8 mouse cellular contexts compared by ENCODE assay signal in genomic region chr8:4239193-4239890, GRCm38 (mm10). TPM values are rescaled to one million over a fixed set of nuclear protein-coding genes. Genes with fewer than 3 reads are reported as not detected.
DNase-seq lines count a peak whose midpoint lies in the region; ATAC-seq and TF ChIP-seq lines count a peak whose summit lies in the region.
"Had no signal": no experiment of that assay in that cellular context is flagged by ENCODE, and none has a peak within 500 bp of the region (broad histone marks: within the 10 kb centered on the region; RNA-seq: fewer than 3 reads in every experiment).

No protein-coding gene starts in this region.

- no peak for TF ChIP-seq EP300 in liver, embryonic 14.5 days (IDR thresholded peaks at IDR 0.05; ENCODE audit: low read depth)

- no peaks in the 10 kb centered on the region for H3K9me3 ChIP-seq in forebrain, embryonic 14.5 days (replicated peaks; ENCODE audit: control insufficient read depth, low read length)
- H3K9me3 ChIP-seq in liver, embryonic 14.5 days (ENCODE audit: control insufficient read depth, low read length), result no peaks in the 10 kb centered on the region

- DNase-seq in 3T3-L1 (ENCODE audit: low read depth, low spot score) (peak; percentile 44), A20 (ENCODE audit: low read depth, low spot score) (peak; percentile 10)
- DNase-seq in forebrain, embryonic 14.5 days (ENCODE audit: low spot score), result no peak
- DNase-seq in liver, embryonic 14.5 days (ENCODE audit: low read depth in 3 of 3, low spot score in 3 of 3), result no peak
- DNase-seq in adrenal gland, adult (ENCODE audit: inconsistent age in 2 of 2, low spot score in 1 of 2), result no peak
- no peak for DNase-seq in adrenal gland, adult 2 months
- DNase-seq in spleen, postnatal 10 days (ENCODE audit: low spot score in 2 of 2), result no peak

- H3K4me3 ChIP-seq in forebrain, embryonic 14.5 days (ENCODE audit: low read depth, low read length), result peak overlapping the region; percentile 75
- H3K4me3 ChIP-seq in liver, embryonic 14.5 days (ENCODE audit: insufficient read depth in 1 of 2, low read depth in 2 of 2, low read length in 2 of 2), result peak overlapping the region; percentile 77 to 81

- ATAC-seq in forebrain, embryonic 14.5 days, result no peak
- ATAC-seq in liver, embryonic 14.5 days (ENCODE audit: insufficient read depth), result peak; percentile 32

- H3K27me3 ChIP-seq in forebrain, embryonic 14.5 days (replicated peaks; ENCODE audit: control insufficient read depth, insufficient read depth, low read length), result no peaks in the 10 kb centered on the region
- H3K27me3 ChIP-seq in liver, embryonic 14.5 days (ENCODE audit: control insufficient read depth, insufficient read depth, low read length), result no peaks in the 10 kb centered on the region

- peaks cover 37% of the 10 kb centered on the region for H3K36me3 ChIP-seq in forebrain, embryonic 14.5 days (ENCODE audit: control insufficient read depth, insufficient read depth, low read length)
- peaks cover 7% of the 10 kb centered on the region for H3K36me3 ChIP-seq in liver, embryonic 14.5 days (replicated peaks; ENCODE audit: control insufficient read depth, insufficient read depth, low read depth)

- peak overlapping the region; percentile 90 for H3K4me2 ChIP-seq in forebrain, embryonic 14.5 days (ENCODE audit: low read length)
- H3K4me2 ChIP-seq in liver, embryonic 14.5 days (ENCODE audit: low read depth), result peak overlapping the region; percentile 83

- H3K9ac ChIP-seq in forebrain, embryonic 14.5 days (ENCODE audit: low read length), result peak overlapping the region; percentile 82
- H3K9ac ChIP-seq in liver, embryonic 14.5 days (replicated peaks), result peak overlapping the region; percentile 76

- H3K27ac ChIP-seq in forebrain, embryonic 14.5 days (ENCODE audit: low read depth, low read length), result peak overlapping the region; percentile 93
- peak overlapping the region; percentile 87 for H3K27ac ChIP-seq in liver, embryonic 14.5 days

- H3K4me1 ChIP-seq in forebrain, embryonic 14.5 days (ENCODE audit: control insufficient read depth, insufficient read depth, low read length), result peaks cover 17% of the 10 kb centered on the region
- peaks cover 11 to 21% of the 10 kb centered on the region in 2 experiments for H3K4me1 ChIP-seq in liver, embryonic 14.5 days (replicated peaks; ENCODE audit: control insufficient read depth in 2 of 2, insufficient read depth in 2 of 2, low read length in 1 of 2)

- 15% methylated on average over 19 of the region's 19 CpGs for WGBS in forebrain, embryonic 14.5 days
- WGBS in liver, embryonic 14.5 days (ENCODE audit: insufficient replicate concordance), result 7% methylated on average over 19 of the region's 19 CpGs

- no peak for TF ChIP-seq CTCF in liver, embryonic 14.5 days (IDR thresholded peaks at IDR 0.05; ENCODE audit: low read depth)

RNA-seq across cellular contexts. Expression of gene Gm49320, which starts 0.7 kb away (rescaled TPM):
- 0.51 TPM in 1 of 2 replicates, not detected in the other for polyA plus RNA-seq in forebrain, embryonic 14.5 days (2014; fragmentation: Nextera tagmentation; extraction: Ambion mirVana)
- polyA plus RNA-seq in liver, embryonic 14.5 days (2012; rRNA removed), result 0.47 and 0.66 TPM in 2 replicates
- polyA plus RNA-seq in liver, embryonic 14.5 days (2014; fragmentation: Nextera tagmentation; extraction: Ambion mirVana), result 0.05 and 0.14 TPM in 2 replicates
- 1 to 10 TPM; 1.0 to 1.2 TPM for total RNA-seq in adrenal gland, adult 2 months (2021)
- 10.3 and 12.7 TPM in 2 replicates for polyA plus RNA-seq in adrenal gland, adult 2 months (2012; rRNA removed)
- total RNA-seq: hematopoietic stem cell, adult 5-6 weeks had no signal

RNA-seq across cellular contexts. Expression of gene Map2k7, which starts 0.8 kb away (rescaled TPM):
- polyA plus RNA-seq in forebrain, embryonic 14.5 days (2014; fragmentation: Nextera tagmentation; extraction: Ambion mirVana), result 20.3 and 22.7 TPM in 2 replicates
- polyA plus RNA-seq in liver, embryonic 14.5 days (2012; rRNA removed), result 11.7 and 13.2 TPM in 2 replicates
- polyA plus RNA-seq in liver, embryonic 14.5 days (2014; fragmentation: Nextera tagmentation; extraction: Ambion mirVana), result 6.6 and 7.8 TPM in 2 replicates
- total RNA-seq in adrenal gland, adult 2 months (2021), result 10 to 100 TPM; 72.0 to 93.2 TPM
- 81.3 and 90.6 TPM in 2 replicates for polyA plus RNA-seq in adrenal gland, adult 2 months (2012; rRNA removed)

RNA-seq across cellular contexts. Expression of gene Tgfbr3l, which starts 8.7 kb away (rescaled TPM):
- 2.1 and 2.8 TPM in 2 replicates for polyA plus RNA-seq in forebrain, embryonic 14.5 days (2014; fragmentation: Nextera tagmentation; extraction: Ambion mirVana)
- 5.2 and 6.4 TPM in 2 replicates for polyA plus RNA-seq in liver, embryonic 14.5 days (2012; rRNA removed)
- 0.30 and 0.34 TPM in 2 replicates for polyA plus RNA-seq in liver, embryonic 14.5 days (2014; fragmentation: Nextera tagmentation; extraction: Ambion mirVana)
- 10 to 100 TPM in 1 of 2 experiments, 1 to 10 TPM in 1; 8.2 to 11.4 TPM for total RNA-seq in adrenal gland, adult 2 months (2021)
- polyA plus RNA-seq in adrenal gland, adult 2 months (2012; rRNA removed), result 207 and 268 TPM in 2 replicates

RNA-seq across cellular contexts. Expression of gene Lrrc8e, which starts 12.7 kb away (rescaled TPM):
- polyA plus RNA-seq in forebrain, embryonic 14.5 days (2014; fragmentation: Nextera tagmentation; extraction: Ambion mirVana), result not detected in 2 replicates
- polyA plus RNA-seq in liver, embryonic 14.5 days (2012; rRNA removed), result 0.03 and 0.04 TPM in 2 replicates
- polyA plus RNA-seq in liver, embryonic 14.5 days (2014; fragmentation: Nextera tagmentation; extraction: Ambion mirVana), result 0.13 and 0.18 TPM in 2 replicates
- total RNA-seq in adrenal gland, adult 2 months (2021), result 10 to 100 TPM; 19.3 to 24.2 TPM
- 8.4 and 14.3 TPM in 2 replicates for polyA plus RNA-seq in adrenal gland, adult 2 months (2012; rRNA removed)
- total RNA-seq: hematopoietic stem cell, adult 5-6 weeks had no signal

RNA-seq across cellular contexts. Expression of gene Snapc2, which starts 13.5 kb away (rescaled TPM):
- 59.9 and 81.8 TPM in 2 replicates for polyA plus RNA-seq in forebrain, embryonic 14.5 days (2014; fragmentation: Nextera tagmentation; extraction: Ambion mirVana)
- polyA plus RNA-seq in liver, embryonic 14.5 days (2012; rRNA removed), result 11.5 and 13.0 TPM in 2 replicates
- polyA plus RNA-seq in liver, embryonic 14.5 days (2014; fragmentation: Nextera tagmentation; extraction: Ambion mirVana), result 14.1 and 15.5 TPM in 2 replicates
- 10 to 100 TPM; 26.6 to 29.4 TPM for total RNA-seq in adrenal gland, adult 2 months (2021)
- 60.6 and 60.7 TPM in 2 replicates for polyA plus RNA-seq in adrenal gland, adult 2 months (2012; rRNA removed)

Comparison
In these comparisons a context has a peak if more than half of its experiments do, and no peak if none do; other contexts are left out.
1. DNase-seq: peak in 3T3-L1 (single experiment) and A20 (single experiment); none in forebrain, embryonic 14.5 days (single experiment), liver, embryonic 14.5 days (0 of 3), adrenal gland, adult (0 of 2), adrenal gland, adult 2 months (single experiment) and spleen, postnatal 10 days (0 of 2).
2. RNA of gene Tgfbr3l, which starts 8.7 kb away (polyA plus RNA-seq): 207 to 268 TPM in adrenal gland, adult 2 months; 0.30 to 6.4 TPM in liver, embryonic 14.5 days and 2.1 to 2.8 TPM in forebrain, embryonic 14.5 days; every median in the first group is over 10 times any median in the second.